Comparison of ENCODE assay signal across 8 mouse cellular contexts in genomic region chr3:100162315-100163105, GRCm38 (mm10). TPM values are rescaled to one million over a fixed set of nuclear protein-coding genes. Genes with fewer than 3 reads are reported as not detected.
DNase-seq lines count a peak whose midpoint lies in the region; ATAC-seq and TF ChIP-seq lines count a peak whose summit lies in the region.

TSS of gene Gdap2 (plus strand) at chr3:100162381.
TSS of gene Wdr3 (minus strand) at chr3:100162407.

- H3K4me3 ChIP-seq in heart, embryonic 12.5 days, result peak within 1 kb of the TSS; percentile 80
- H3K4me3 ChIP-seq in kidney, postnatal 0 days (replicated peaks; ENCODE audit: low read depth, low read length), result peak within 1 kb of the TSS; percentile 80
- peak within 1 kb of the TSS; percentile 89 for H3K4me3 ChIP-seq in liver, embryonic 11.5 days (ENCODE audit: low read depth, low read length)
- peak within 1 kb of the TSS; percentile 84 for H3K4me3 ChIP-seq in stomach, embryonic 14.5 days (ENCODE audit: low read depth, low read length)

- H3K4me2 ChIP-seq in heart, embryonic 12.5 days, result peak within 1 kb of the TSS; percentile 93
- peak within 1 kb of the TSS; percentile 78 for H3K4me2 ChIP-seq in kidney, postnatal 0 days (ENCODE audit: low read length)
- H3K4me2 ChIP-seq in liver, embryonic 11.5 days, result peak within 1 kb of the TSS; percentile 83
- H3K4me2 ChIP-seq in stomach, embryonic 14.5 days (replicated peaks; ENCODE audit: low read depth, low read length), result peak within 1 kb of the TSS; percentile 78

- H3K36me3 ChIP-seq in heart, embryonic 12.5 days, result peaks cover 29% of the 10 kb centered on the region
- H3K36me3 ChIP-seq in kidney, postnatal 0 days (ENCODE audit: insufficient read depth, low read length), result peaks cover 14% of the 10 kb centered on the region
- H3K36me3 ChIP-seq in liver, embryonic 11.5 days (ENCODE audit: control insufficient read depth, insufficient read depth, low read length), result peaks cover 16% of the 10 kb centered on the region
- H3K36me3 ChIP-seq in stomach, embryonic 14.5 days (ENCODE audit: control insufficient read depth, insufficient read depth, low read length), result peaks cover 13% of the 10 kb centered on the region

- ATAC-seq in erythroid progenitor cell, adult 5-6 weeks (replicated peaks; ENCODE audit: low FRiP score, poor library complexity, severe bottlenecking), result peak; percentile 100
- ATAC-seq in heart, embryonic 12.5 days (ENCODE audit: insufficient number of reproducible peaks, low FRiP score), result peak; percentile 96
- ATAC-seq in kidney, postnatal 0 days (replicated peaks; ENCODE audit: low FRiP score, low read depth), result peak; percentile 97
- peak; percentile 98 for ATAC-seq in liver, embryonic 11.5 days (replicated peaks; ENCODE audit: low FRiP score)
- ATAC-seq in stomach, embryonic 14.5 days (ENCODE audit: insufficient number of reproducible peaks, insufficient read depth, low FRiP score, low read depth), result peak; percentile 96

- H3K9me3 ChIP-seq in heart, embryonic 12.5 days (replicated peaks), result no peaks in the 10 kb centered on the region
- no peaks in the 10 kb centered on the region for H3K9me3 ChIP-seq in kidney, postnatal 0 days (replicated peaks; ENCODE audit: low read length)
- H3K9me3 ChIP-seq in liver, embryonic 11.5 days (ENCODE audit: control insufficient read depth, low read length), result no peaks in the 10 kb centered on the region
- H3K9me3 ChIP-seq in stomach, embryonic 14.5 days (ENCODE audit: control insufficient read depth, low read depth, low read length), result no peaks in the 10 kb centered on the region

- peaks cover 15% of the 10 kb centered on the region for H3K4me1 ChIP-seq in heart, embryonic 12.5 days (replicated peaks)
- H3K4me1 ChIP-seq in kidney, postnatal 0 days (replicated peaks; ENCODE audit: insufficient read depth, low read length), result 0 out of 2 replicates have a peak, but pooled peaks cover 6% of the 10 kb centered on the region
- peaks cover 4% of the 10 kb centered on the region; the same call in 1 of the 2 replicates for H3K4me1 ChIP-seq in liver, embryonic 11.5 days (replicated peaks; ENCODE audit: control insufficient read depth, insufficient read depth, low read length)
- H3K4me1 ChIP-seq in stomach, embryonic 14.5 days (ENCODE audit: control insufficient read depth, insufficient read depth, low read length), result peaks cover 7% of the 10 kb centered on the region; the same call in 1 of the 2 replicates

- H3K27me3 ChIP-seq in heart, embryonic 12.5 days (replicated peaks), result no peaks in the 10 kb centered on the region
- no peaks in the 10 kb centered on the region for H3K27me3 ChIP-seq in kidney, postnatal 0 days (ENCODE audit: insufficient read depth, low read length)
- H3K27me3 ChIP-seq in liver, embryonic 11.5 days (replicated peaks; ENCODE audit: control insufficient read depth, insufficient read depth, low read length), result no peaks in the 10 kb centered on the region
- no peaks in the 10 kb centered on the region for H3K27me3 ChIP-seq in stomach, embryonic 14.5 days (ENCODE audit: control insufficient read depth, insufficient read depth, low read length)

- H3K27ac ChIP-seq in heart, embryonic 12.5 days (ENCODE audit: poor library complexity, severe bottlenecking), result peak within 1 kb of the TSS; percentile 89
- H3K27ac ChIP-seq in kidney, postnatal 0 days, result peak within 1 kb of the TSS; percentile 92
- H3K27ac ChIP-seq in liver, embryonic 11.5 days (ENCODE audit: low read depth, low read length), result peak within 1 kb of the TSS; percentile 84
- peak within 1 kb of the TSS; percentile 72 for H3K27ac ChIP-seq in stomach, embryonic 14.5 days (ENCODE audit: low read length)

- DNase-seq in CD4-positive helper T cell, adult 2 months (ENCODE audit: low read depth, low spot score), result peak; percentile 97
- peak; percentile 88 for DNase-seq in brain, embryonic 18.5 days (ENCODE audit: low read depth, low spot score)
- DNase-seq in kidney, postnatal 0 days (ENCODE audit: low spot score), result peak; percentile 99
- DNase-seq in liver, embryonic 11.5 days (ENCODE audit: low spot score), result peak; percentile 90
- DNase-seq in naive thymus-derived CD4-positive, alpha-beta T cell, adult 2 months (ENCODE audit: low read depth), result peak; percentile 95

- under 1% methylated on average over 55 of the region's 55 CpGs for WGBS in heart, embryonic 12.5 days
- WGBS in kidney, postnatal 0 days, result 0% methylated on average over 55 of the region's 55 CpGs
- under 1% methylated on average over 53 of the region's 55 CpGs for WGBS in liver, embryonic 11.5 days
- WGBS in stomach, embryonic 14.5 days, result under 1% methylated on average over 47 of the region's 55 CpGs

- TF ChIP-seq CTCF in kidney, postnatal 0 days (IDR thresholded peaks at IDR 0.05; ENCODE audit: low read depth), result no peak

- peak within 1 kb of the TSS; percentile 87 for H3K9ac ChIP-seq in heart, embryonic 12.5 days
- peak within 1 kb of the TSS; percentile 77 for H3K9ac ChIP-seq in kidney, postnatal 0 days (ENCODE audit: low read depth, low read length)
- H3K9ac ChIP-seq in liver, embryonic 11.5 days (ENCODE audit: low read depth, low read length), result peak within 1 kb of the TSS; percentile 79
- H3K9ac ChIP-seq in stomach, embryonic 14.5 days (replicated peaks; ENCODE audit: low read depth, low read length), result peak within 1 kb of the TSS; percentile 77

RNA-seq across cellular contexts. Expression of gene Gdap2, which starts in this region (rescaled TPM):
- total RNA-seq in erythroid progenitor cell, adult 5-6 weeks (2015; ENCODE audit: low replicate concordance), result 16.6 and 32.7 TPM in 2 replicates
- 9.8 and 20.7 TPM in 2 replicates for total RNA-seq in erythroid progenitor cell, adult 5-6 weeks (2017; ENCODE audit: low replicate concordance)
- polyA plus RNA-seq in heart, embryonic 12.5 days (2016; fragmentation: Nextera tagmentation; extraction: Ambion mirVana), result 21.3 and 21.4 TPM in 2 replicates
- 25.7 and 28.3 TPM in 2 replicates for polyA plus RNA-seq in kidney, postnatal 0 days (2015; fragmentation: Nextera tagmentation; extraction: Ambion mirVana)
- polyA plus RNA-seq in liver, embryonic 11.5 days (2014; fragmentation: Nextera tagmentation; extraction: Ambion mirVana), result 29.7 and 32.1 TPM in 2 replicates
- 26.3 and 28.2 TPM in 2 replicates for polyA plus RNA-seq in stomach, embryonic 14.5 days (2014; fragmentation: Nextera tagmentation; extraction: Ambion mirVana)

RNA-seq across cellular contexts. Expression of gene Wdr3, which starts in this region (rescaled TPM):
- total RNA-seq in erythroid progenitor cell, adult 5-6 weeks (2015; ENCODE audit: low replicate concordance), result 7.5 and 8.3 TPM in 2 replicates
- 14.5 and 18.5 TPM in 2 replicates for total RNA-seq in erythroid progenitor cell, adult 5-6 weeks (2017; ENCODE audit: low replicate concordance)
- 31.1 and 33.1 TPM in 2 replicates for polyA plus RNA-seq in heart, embryonic 12.5 days (2016; fragmentation: Nextera tagmentation; extraction: Ambion mirVana)
- 30.2 and 31.7 TPM in 2 replicates for polyA plus RNA-seq in kidney, postnatal 0 days (2015; fragmentation: Nextera tagmentation; extraction: Ambion mirVana)
- polyA plus RNA-seq in liver, embryonic 11.5 days (2014; fragmentation: Nextera tagmentation; extraction: Ambion mirVana), result 69.2 and 75.6 TPM in 2 replicates
- 34.9 and 36.3 TPM in 2 replicates for polyA plus RNA-seq in stomach, embryonic 14.5 days (2014; fragmentation: Nextera tagmentation; extraction: Ambion mirVana)

Comparison
In these comparisons a context has a peak if more than half of its experiments do, and no peak if none do; other contexts are left out.
1. Peak in every context shown above with its lines: DNase-seq, ATAC-seq, H3K4me3 ChIP-seq and H3K27ac ChIP-seq.